Mouse (Mus musculus) Patski (cell line): ENCODE measurements around the gene Srrd. TPM values are rescaled to one million over a fixed set of nuclear protein-coding genes. Genes with fewer than 3 reads are reported as not detected.

Source experiments
- ATAC-seq: fragments of 100-300 bp; one replicate; pipeline ENCODE4 v1.8.0; 2021
- CTCF ChIA-PET: fragments of 350-600 bp; sonication (Branson Sonifier 250); formaldehyde crosslinking; loops from one replicate; lab custom pipeline; 2022; ENCODE audit warnings: inconsistent platforms; lab: Charles Lee
- POLR2A ChIA-PET: fragments of 350-600 bp; sonication (Branson Sonifier 250); formaldehyde crosslinking; loops from one replicate; lab custom pipeline; 2022; ENCODE audit warnings: antibody characterized with exemption, inconsistent platforms; lab: Charles Lee
- DNase-seq: peaks from one replicate; pipeline ENCODE4 v3.0.0-alpha.2; 2011; ENCODE audit warnings: low read depth, low spot score
- H3K27me3 ChIP-seq: fragments of 371-371 bp; one replicate; pipeline ENCODE4 v1.5.1; 2021
- CTCF ChIP-seq: fragments of 100-300 bp; IDR thresholded peaks from one replicate; pipeline ENCODE4 v1.5.1; 2021
- in situ Hi-C: fragments of 300-500 bp; cut with MboI; formaldehyde crosslinking; loops from 3 replicates; pipeline ENCODE4 v1.11.1; 2018; ENCODE audit warnings: low pct_unique_long_range_greater_than_20kb, mixed read lengths
- polyA plus RNA-seq: library from polyadenylated mRNA; unstranded; gene quantifications from one replicate; pipeline ENCODE4 v1.2.3, GENCODE M21; 2021

Srrd gene
- polyA plus RNA-seq, 1 experiment from 2014 or later, result 23.8 TPM

- ChIA-PET CTCF (interaction anchor here (0.7 to 4.4 kb wide), 7 partner anchors 9 to 121 kb away, joined by 3 to 25 read pairs (median 4); no protein-coding TSS in a partner anchor), POLR2A (no interaction called here)
- no peaks in the 10 kb centered on the region for H3K27me3 ChIP-seq
- DNase-seq (no peak), ATAC-seq (no peak)
- TF ChIP-seq CTCF, result no peak
- in situ Hi-C loops, result loop anchor here (5.0 kb wide), 2 partner anchors 92 to 93 kb away; no protein-coding TSS in a partner anchor
Observed at GRCm38 (mm10) chr5:112335473-112335872, 7.4 kb downstream of the Srrd start.

GRCm38 (mm10) chr5:112329805-112330564 lies 12.9 kb downstream of the Srrd start:
- DNase-seq, result no peak
- in situ Hi-C loops, result no loop called here
- no peak for TF ChIP-seq CTCF
- no peak for ATAC-seq
- ChIA-PET POLR2A (no interaction called here), CTCF (interaction anchor here (1.0 to 1.3 kb wide), 3 partner anchors 11 to 89 kb away, joined by 3 read pairs; no protein-coding TSS in a partner anchor)
- H3K27me3 ChIP-seq, result no peaks in the 10 kb centered on the region

GRCm38 (mm10) chr5:112327854-112328253 lies 15.0 kb downstream of the Srrd start:
- H3K27me3 ChIP-seq, result no peaks in the 10 kb centered on the region
- ChIA-PET CTCF (interaction anchor here (1.8 kb wide), 1 partner anchor 14 kb away, joined by 5 read pairs; the partner anchor contains the start of genes Hps4 and Srrd), POLR2A (interaction anchor here (1.1 kb wide), 1 partner anchor 50 kb away, joined by 3 read pairs; no protein-coding TSS in a partner anchor)
- DNase-seq (no peak), ATAC-seq (no peak)
- TF ChIP-seq CTCF, result no peak
- in situ Hi-C loops, result no loop called here

- ChIA-PET CTCF (interaction anchor here (1.8 kb wide), 1 partner anchor 16 kb away, joined by 5 read pairs; the partner anchor contains the start of genes Hps4 and Srrd), POLR2A (no interaction called here)
- no peak for DNase-seq
- no peak for ATAC-seq
- in situ Hi-C loops, result no loop called here
- H3K27me3 ChIP-seq, result no peaks in the 10 kb centered on the region
- TF ChIP-seq CTCF, result no peak
Observed at GRCm38 (mm10) chr5:112326446-112327009, 16.3 kb downstream of the Srrd start.

GRCm38 (mm10) chr5:112325546-112326445 lies 17.0 kb downstream of the Srrd start, which contains the start of gene Tfip11:
Gene Tfip11 (plus strand): TSS chr5:112326358.
- peak; percentile 81 for ATAC-seq
- TF ChIP-seq CTCF, result no peak
- CTCF ChIA-PET, result interaction anchor here (1.6 to 1.8 kb wide), 2 partner anchors 17 to 84 kb away, joined by 4 to 5 read pairs; partner anchors contain the start of genes Hps4 and Srrd
- peak; percentile 80 for DNase-seq
- in situ Hi-C loops, result no loop called here
- POLR2A ChIA-PET, result interaction anchor here (1.0 to 1.5 kb wide), 2 partner anchors 50 to 85 kb away, joined by 4 to 7 read pairs; no protein-coding TSS in a partner anchor
- no peaks in the 10 kb centered on the region for H3K27me3 ChIP-seq

- TF ChIP-seq CTCF, result no peak
- in situ Hi-C loops, result loop anchor here (5.0 to 25.0 kb wide), 2 partner anchors 43 to 1437 kb away; partner anchors contain the start of genes Iscu and Sart3
- ChIA-PET CTCF (interaction anchor here (1.3 to 1.6 kb wide), 2 partner anchors 45 to 83 kb away, joined by 3 to 4 read pairs; no protein-coding TSS in a partner anchor), POLR2A (interaction anchor here (0.7 to 1.5 kb wide), 5 partner anchors 14 to 84 kb away, joined by 3 to 7 read pairs (median 3); no protein-coding TSS in a partner anchor)
- DNase-seq, result no peak
- no peaks in the 10 kb centered on the region for H3K27me3 ChIP-seq
- ATAC-seq, result peak; percentile 74
Observed at GRCm38 (mm10) chr5:112324637-112325545, 17.9 kb downstream of the Srrd start.

GRCm38 (mm10) chr5:112323246-112323645 lies 19.6 kb downstream of the Srrd start:
- no peaks in the 10 kb centered on the region for H3K27me3 ChIP-seq
- ATAC-seq (no peak), DNase-seq (no peak)
- in situ Hi-C loops, result loop anchor here (5.0 to 25.0 kb wide), 2 partner anchors 41 to 1439 kb away; partner anchors contain the start of genes Iscu and Sart3
- no peak for TF ChIP-seq CTCF
- POLR2A ChIA-PET, result no interaction called here
- CTCF ChIA-PET, result interaction anchor here (1.2 kb wide), 1 partner anchor 10 kb away, joined by 3 read pairs; no protein-coding TSS in a partner anchor

- no peak for ATAC-seq
- no peaks in the 10 kb centered on the region for H3K27me3 ChIP-seq
- in situ Hi-C loops, result loop anchor here (5.0 to 25.0 kb wide), 2 partner anchors 39 to 1441 kb away; partner anchors contain the start of genes Iscu and Sart3
- no peak for TF ChIP-seq CTCF
- DNase-seq, result no peak
- CTCF ChIA-PET, result no interaction called here
- POLR2A ChIA-PET, result no interaction called here
Observed at GRCm38 (mm10) chr5:112321376-112321775, 21.5 kb downstream of the Srrd start.

GRCm38 (mm10) chr5:112320936-112321335 lies 21.9 kb downstream of the Srrd start:
- no peak for DNase-seq
- CTCF ChIA-PET, result interaction anchor here (1.2 kb wide), 1 partner anchor 31 kb away, joined by 3 read pairs; no protein-coding TSS in a partner anchor
- POLR2A ChIA-PET, result interaction anchor here (1.1 kb wide), 1 partner anchor 40 kb away, joined by 5 read pairs; no protein-coding TSS in a partner anchor
- no peak for TF ChIP-seq CTCF
- in situ Hi-C loops, result loop anchor here (5.0 to 25.0 kb wide), 2 partner anchors 39 to 1441 kb away; partner anchors contain the start of genes Iscu and Sart3
- no peak for ATAC-seq
- H3K27me3 ChIP-seq, result no peaks in the 10 kb centered on the region
